ENCODE assay signal across 8 mouse cellular contexts in genomic region chr11:77409879-77410278, GRCm38 (mm10). TPM values are rescaled to one million over a fixed set of nuclear protein-coding genes. Genes with fewer than 3 reads are reported as not detected.
DNase-seq lines count a peak whose midpoint lies in the region; ATAC-seq and TF ChIP-seq lines count a peak whose summit lies in the region.

No protein-coding gene starts in this region.

- peak; percentile 2 for DNase-seq in forebrain, embryonic 14.5 days (ENCODE audit: low spot score)
- DNase-seq in forebrain, embryonic 10.5 days (ENCODE audit: extremely low spot score, low spot score), result no peak
- peak; percentile 70 for DNase-seq in adipocyte (ENCODE audit: low spot score)
- DNase-seq in kidney, postnatal 10 days, result peak; percentile 75
- no peak for DNase-seq in testis, postnatal 10 days (ENCODE audit: low spot score)
- DNase-seq in layer of hippocampus, adult 2 months (ENCODE audit: low spot score in 2 of 2), result no peak

- WGBS in forebrain, embryonic 14.5 days, result 94% methylated on average over 6 of the region's 6 CpGs
- 86% methylated on average over 6 of the region's 6 CpGs for WGBS in forebrain, embryonic 10.5 days

- no peak for TF ChIP-seq CTCF in layer of hippocampus, adult 2 months (conservative IDR thresholded peaks at IDR 0.05)

- ATAC-seq in forebrain, embryonic 14.5 days, result no peak
- ATAC-seq in granulocyte monocyte progenitor cell, adult 5-6 weeks (replicated peaks; ENCODE audit: poor library complexity, severe bottlenecking), result peak; percentile 95
- ATAC-seq in megakaryocyte, adult 5-6 weeks (ENCODE audit: poor library complexity, severe bottlenecking), result peak; percentile 94

- no peak overlapping the region for H3K27ac ChIP-seq in forebrain, embryonic 14.5 days (ENCODE audit: low read depth, low read length)
- no peak overlapping the region for H3K27ac ChIP-seq in forebrain, embryonic 10.5 days
- no peak overlapping the region for H3K27ac ChIP-seq in layer of hippocampus, adult 2 months

- no peak overlapping the region for H3K9ac ChIP-seq in forebrain, embryonic 14.5 days (ENCODE audit: low read length)

- H3K4me3 ChIP-seq in forebrain, embryonic 14.5 days (ENCODE audit: low read depth, low read length), result no peak overlapping the region
- H3K4me3 ChIP-seq in forebrain, embryonic 10.5 days, result no peak overlapping the region
- H3K4me3 ChIP-seq in layer of hippocampus, adult 2 months, result no peak overlapping the region

- H3K4me2 ChIP-seq in forebrain, embryonic 14.5 days (ENCODE audit: low read length), result no peak overlapping the region

- no peaks in the 10 kb centered on the region for H3K9me3 ChIP-seq in forebrain, embryonic 14.5 days (replicated peaks; ENCODE audit: control insufficient read depth, low read length)
- H3K9me3 ChIP-seq in forebrain, embryonic 10.5 days, result no peaks in the 10 kb centered on the region

- H3K4me1 ChIP-seq in forebrain, embryonic 14.5 days (ENCODE audit: control insufficient read depth, insufficient read depth, low read length), result no peaks in the 10 kb centered on the region
- no peaks in the 10 kb centered on the region for H3K4me1 ChIP-seq in forebrain, embryonic 10.5 days

- H3K36me3 ChIP-seq in forebrain, embryonic 14.5 days (ENCODE audit: control insufficient read depth, insufficient read depth, low read length), result peaks cover 3% of the 10 kb centered on the region; the same call in 1 of the 2 replicates
- H3K36me3 ChIP-seq in forebrain, embryonic 10.5 days (replicated peaks), result peaks cover 13% of the 10 kb centered on the region

- no peaks in the 10 kb centered on the region for H3K27me3 ChIP-seq in forebrain, embryonic 14.5 days (replicated peaks; ENCODE audit: control insufficient read depth, insufficient read depth, low read length)
- no peaks in the 10 kb centered on the region for H3K27me3 ChIP-seq in forebrain, embryonic 10.5 days (ENCODE audit: poor library complexity, severe bottlenecking)

RNA-seq across cellular contexts. Expression of gene Coro6, which starts 52.3 kb away (rescaled TPM):
- 0.06 TPM in 1 of 2 replicates, not detected in the other for polyA plus RNA-seq in forebrain, embryonic 14.5 days (2014; fragmentation: Nextera tagmentation; extraction: Ambion mirVana)
- polyA plus RNA-seq in forebrain, embryonic 10.5 days (2016; fragmentation: Nextera tagmentation; extraction: Ambion mirVana), result 0.07 and 0.21 TPM in 2 replicates
- total RNA-seq in granulocyte monocyte progenitor cell, adult 5-6 weeks (2014; fragmentation: Nextera tagmentation), result not detected in 2 replicates
- total RNA-seq in granulocyte monocyte progenitor cell, adult 5-6 weeks (2017), result not detected in 2 replicates
- total RNA-seq in megakaryocyte, adult 5-6 weeks (2015), result 0.09 and 0.21 TPM in 2 replicates
- not detected in 2 replicates for total RNA-seq in megakaryocyte, adult 5-6 weeks (2017)
- 10 to 100 TPM; 12.7 to 14.1 TPM for total RNA-seq in layer of hippocampus, adult 2 months (2021)

Comparison
In these comparisons a context has a peak if more than half of its experiments do, and no peak if none do; other contexts are left out.
1. DNase-seq: peak in forebrain, embryonic 14.5 days (single experiment), adipocyte (single experiment) and kidney, postnatal 10 days (single experiment); none in forebrain, embryonic 10.5 days (single experiment), testis, postnatal 10 days (single experiment) and layer of hippocampus, adult 2 months (0 of 2).
2. RNA of gene Coro6, which starts 52.3 kb away (total RNA-seq): 12.7 to 14.1 TPM in layer of hippocampus, adult 2 months; 0.09 to 0.21 TPM in megakaryocyte, adult 5-6 weeks and not detected in granulocyte monocyte progenitor cell, adult 5-6 weeks; every median in the first group is over 10 times any median in the second.